Mouse (Mus musculus) ES-Bruce4 (cell line): ENCODE measurements around the gene Slc25a21. TPM values are rescaled to one million over a fixed set of nuclear protein-coding genes. Genes with fewer than 3 reads are reported as not detected.

Experiments used
- H3K27ac ChIP-seq: 2 replicates; pipeline ENCODE4 v1.5.1; 2012; ENCODE audit warnings: low read length, inconsistent platforms; ENCODE audit not compliant: insufficient read depth
- H3K27me3 ChIP-seq: 2 replicates; pipeline ENCODE4 v1.6.1; 2012; ENCODE audit warnings: mild to moderate bottlenecking, low read length, inconsistent platforms; ENCODE audit not compliant: control insufficient read depth, poor library complexity, insufficient read depth, severe bottlenecking
- H3K36me3 ChIP-seq: 2 replicates; pipeline ENCODE4 v1.6.1; 2012; ENCODE audit warnings: inconsistent platforms, mild to moderate bottlenecking, low read length, moderate library complexity; ENCODE audit not compliant: control insufficient read depth, poor library complexity, insufficient read depth, severe bottlenecking
- H3K4me1 ChIP-seq: one replicate; pipeline ENCODE4 v1.8.1; 2011; ENCODE audit warnings: low read length; ENCODE audit not compliant: control insufficient read depth, insufficient read depth
- H3K4me3 ChIP-seq: 2 replicates; pipeline ENCODE4 v1.5.1; 2011; ENCODE audit warnings: low read depth, mild to moderate bottlenecking, low read length
- H3K9ac ChIP-seq: 2 replicates; pipeline ENCODE4 v1.6.1; 2012; ENCODE audit warnings: low read depth, mild to moderate bottlenecking, inconsistent platforms; ENCODE audit not compliant: poor library complexity, severe bottlenecking
- H3K9me3 ChIP-seq: replicated peaks from 2 replicates; pipeline ENCODE4 v1.6.1; 2012; ENCODE audit warnings: mild to moderate bottlenecking, low read length, inconsistent platforms; ENCODE audit not compliant: control insufficient read depth, poor library complexity, insufficient read depth, severe bottlenecking
- CTCF ChIP-seq: IDR thresholded peaks from one replicate; pipeline ENCODE4 v1.8.1; 2011; ENCODE audit warnings: low read depth, low read length
- EP300 ChIP-seq: IDR thresholded peaks from 2 replicates; pipeline ENCODE4 v1.6.1; 2011; ENCODE audit warnings: low read depth, low read length; ENCODE audit not compliant: insufficient read depth
- POLR2A ChIP-seq: IDR thresholded peaks from one replicate; pipeline ENCODE4 v1.8.1; 2011; ENCODE audit warnings: low read length; ENCODE audit not compliant: insufficient read depth
- polyA plus RNA-seq: library from polyadenylated mRNA; stranded (reverse); fragments of >200 nt; gene quantifications from 2 replicates; pipeline ENCODE4 v1.2.4, GENCODE M21; 2011; ENCODE audit warnings: low read depth; ENCODE audit not compliant: missing spikeins, insufficient read depth, insufficient read length

The Slc25a21 gene
- polyA plus RNA-seq, 1 experiment: not detected

DNA sequence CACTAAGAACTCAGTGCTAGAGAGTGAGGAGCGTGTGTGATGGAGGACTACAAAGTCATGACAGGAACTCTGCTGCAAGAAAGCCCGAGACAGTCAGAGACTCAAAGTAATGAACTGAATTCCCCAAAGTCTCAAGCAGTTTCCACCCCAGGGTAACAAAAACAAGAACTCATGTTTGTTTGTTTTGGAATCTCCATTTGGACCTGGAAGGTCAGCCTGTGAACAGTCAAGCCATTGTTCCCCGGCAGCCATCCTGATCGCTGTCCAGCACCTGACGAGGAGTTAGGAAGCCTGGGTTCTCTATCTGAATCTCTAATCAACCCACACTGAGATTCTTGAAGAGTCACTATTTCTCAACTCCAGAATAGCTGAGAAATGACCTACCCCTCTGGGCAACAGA is 104.2 kb downstream of the Slc25a21 start:
- no peaks in the 10 kb centered on the region for H3K27me3 ChIP-seq
- H3K4me3 ChIP-seq: no peak overlapping the region
- H3K36me3 ChIP-seq: no peaks in the 10 kb centered on the region
- TF ChIP-seq EP300 (no peak), POLR2A (no peak), CTCF (no peak)
- no peak overlapping the region for H3K27ac ChIP-seq
- peaks cover 2% of the 10 kb centered on the region for H3K4me1 ChIP-seq
- H3K9me3 ChIP-seq: no peaks in the 10 kb centered on the region
- no peak overlapping the region for H3K9ac ChIP-seq

GRCm38 (mm10) chr12:57084519-57084918 is 112.8 kb downstream of the Slc25a21 start:
- Histone ChIP-seq H3K27me3 (no peaks in the 10 kb centered on the region), H3K9me3 (no peaks in the 10 kb centered on the region), H3K4me3 (no peak overlapping the region), H3K4me1 (no peaks in the 10 kb centered on the region), H3K36me3 (no peaks in the 10 kb centered on the region), H3K27ac (no peak overlapping the region), H3K9ac (no peak overlapping the region)
- TF ChIP-seq EP300: no peak
- TF ChIP-seq CTCF: no peak
- no peak for TF ChIP-seq POLR2A

- no peak overlapping the region for H3K9ac ChIP-seq
- H3K27ac ChIP-seq: no peak overlapping the region
- no peaks in the 10 kb centered on the region for H3K36me3 ChIP-seq
- no peaks in the 10 kb centered on the region for H3K4me1 ChIP-seq
- no peaks in the 10 kb centered on the region for H3K27me3 ChIP-seq
- TF ChIP-seq EP300 (no peak), CTCF (no peak), POLR2A (no peak)
- no peaks in the 10 kb centered on the region for H3K9me3 ChIP-seq
- no peak overlapping the region for H3K4me3 ChIP-seq
These were observed 113.7 kb downstream of the Slc25a21 start for GRCm38 (mm10) chr12:57083533-57083932.

DNA sequence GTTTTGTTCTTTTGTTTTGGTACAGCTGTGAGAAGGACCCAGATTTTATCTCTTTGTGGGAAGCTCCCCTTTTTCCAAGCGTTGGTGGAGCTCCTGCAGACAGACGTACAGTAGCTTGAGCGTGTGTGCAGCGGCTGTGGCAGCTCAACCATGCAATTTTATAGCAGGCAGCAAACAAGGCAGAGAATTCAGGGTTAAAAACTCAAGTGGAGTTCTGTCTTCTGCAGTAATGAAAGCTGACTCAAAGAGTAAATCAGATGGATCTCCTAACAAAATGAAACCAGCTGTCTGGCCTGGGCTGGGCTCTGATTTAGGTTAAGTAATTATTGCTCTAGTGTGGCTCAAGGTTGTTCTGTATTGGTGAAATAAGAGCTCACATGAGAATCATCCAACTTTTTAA is 120.7 kb downstream of the Slc25a21 start:
- no peak overlapping the region for H3K4me3 ChIP-seq
- no peaks in the 10 kb centered on the region for H3K27me3 ChIP-seq
- no peaks in the 10 kb centered on the region for H3K4me1 ChIP-seq
- TF ChIP-seq EP300: no peak
- TF ChIP-seq POLR2A: no peak
- no peak for TF ChIP-seq CTCF
- no peak overlapping the region for H3K9ac ChIP-seq
- no peaks in the 10 kb centered on the region for H3K36me3 ChIP-seq
- no peaks in the 10 kb centered on the region for H3K9me3 ChIP-seq
- H3K27ac ChIP-seq: no peak overlapping the region

DNA sequence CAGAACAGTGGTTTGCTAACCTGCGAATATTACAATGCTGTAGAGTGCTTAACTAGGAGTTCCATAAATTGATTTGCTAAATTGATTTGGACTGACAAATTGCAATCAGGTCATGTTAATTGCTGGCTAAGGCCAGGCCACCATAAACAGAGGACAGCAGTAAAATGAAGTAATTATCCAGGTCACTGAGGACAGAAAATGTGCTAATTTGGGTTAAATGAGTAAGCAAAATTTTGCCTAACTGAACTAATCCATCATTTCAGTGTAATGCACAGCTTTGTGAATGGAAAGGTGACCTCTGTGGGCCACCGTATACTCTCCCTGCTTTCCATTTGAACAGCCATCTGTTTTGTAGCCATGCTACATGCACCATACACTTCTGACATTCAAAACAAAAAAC is 124.7 kb downstream of the Slc25a21 start:
- Histone ChIP-seq H3K27me3 (no peaks in the 10 kb centered on the region), H3K4me1 (no peaks in the 10 kb centered on the region), H3K27ac (no peak overlapping the region), H3K4me3 (no peak overlapping the region), H3K9me3 (no peaks in the 10 kb centered on the region), H3K9ac (no peak overlapping the region), H3K36me3 (no peaks in the 10 kb centered on the region)
- TF ChIP-seq EP300 (no peak), POLR2A (no peak), CTCF (no peak)

DNA sequence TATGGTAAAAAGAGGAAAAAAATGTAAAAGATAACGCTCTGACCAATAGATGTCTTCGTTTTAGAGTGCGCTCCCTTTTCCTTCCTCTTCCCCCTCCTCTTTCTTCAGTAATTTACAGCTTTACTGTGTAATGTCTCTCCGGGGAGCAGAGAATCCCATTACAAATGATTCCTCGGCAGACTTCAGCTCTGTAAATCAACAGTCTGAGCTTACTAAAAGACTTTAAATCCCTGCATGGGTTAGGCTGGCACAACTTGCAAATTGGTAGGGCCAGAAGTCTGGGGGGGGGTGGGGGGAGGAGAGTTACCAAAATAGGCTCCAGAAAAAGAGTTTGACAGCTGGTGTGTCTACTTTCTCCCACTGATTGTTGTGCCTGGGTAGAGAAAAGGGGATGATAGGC is 128.7 kb downstream of the Slc25a21 start:
- Histone ChIP-seq H3K4me1 (no peaks in the 10 kb centered on the region), H3K36me3 (no peaks in the 10 kb centered on the region), H3K27me3 (no peaks in the 10 kb centered on the region), H3K9ac (no peak overlapping the region), H3K4me3 (no peak overlapping the region), H3K9me3 (no peaks in the 10 kb centered on the region), H3K27ac (no peak overlapping the region)
- TF ChIP-seq EP300 (no peak), CTCF (no peak), POLR2A (no peak)
